Mouse (Mus musculus) forebrain, embryonic 11.5 days (tissue): ENCODE measurements at regions not wholly inside any gene's neighbourhood (a gene's known extent, or its start where the extent isn't known, plus 50 kb on each side); places are given as distances from the start of the nearest gene placed in this dataset.

Experiments used
- ATAC-seq: fragments of 200-750 bp; cut with Nextera tagmentation; replicated peaks from 2 replicates; pipeline ENCODE4 v1.8.0; 2017; ENCODE audit warnings: moderate TSS enrichment; ENCODE audit not compliant: low FRiP score
- DNase-seq: peaks from one replicate; pipeline ENCODE4 v3.0.0-alpha.2; 2017; ENCODE audit warnings: low spot score
- H3K27ac ChIP-seq: fragments of 300-500 bp; sonication (generic); 2 replicates; pipeline ENCODE4 v1.5.1; 2014; ENCODE audit warnings: low read depth, low read length
- H3K27me3 ChIP-seq: fragments of 300-500 bp; sonication (generic); 2 replicates; pipeline ENCODE4 v1.6.1; 2014; ENCODE audit warnings: mild to moderate bottlenecking, low read length, mixed read lengths; ENCODE audit not compliant: control insufficient read depth, insufficient read depth
- H3K36me3 ChIP-seq: fragments of 300-500 bp; sonication (generic); 2 replicates; pipeline ENCODE4 v1.6.1; 2014; ENCODE audit warnings: mild to moderate bottlenecking, low read length, moderate library complexity, mixed read lengths; ENCODE audit not compliant: control insufficient read depth, insufficient read depth
- H3K4me1 ChIP-seq: fragments of 300-500 bp; sonication (generic); replicated peaks from 2 replicates; pipeline ENCODE4 v1.6.1; 2014; ENCODE audit warnings: low read length, mixed read lengths; ENCODE audit not compliant: control insufficient read depth, insufficient read depth
- H3K4me2 ChIP-seq: fragments of 300-500 bp; sonication (generic); 2 replicates; pipeline ENCODE4 v1.6.1; 2014; ENCODE audit warnings: low read depth, mild to moderate bottlenecking, low read length, moderate library complexity, mixed read lengths; ENCODE audit not compliant: severe bottlenecking
- H3K4me3 ChIP-seq: fragments of 300-500 bp; sonication (generic); 2 replicates; pipeline ENCODE4 v1.5.1; 2014; ENCODE audit warnings: low read depth, low read length
- H3K9ac ChIP-seq: fragments of 300-500 bp; sonication (generic); 2 replicates; pipeline ENCODE4 v1.6.1; 2014; ENCODE audit warnings: low read length
- H3K9me3 ChIP-seq: fragments of 300-500 bp; sonication (generic); 2 replicates; pipeline ENCODE4 v1.6.1; 2016; ENCODE audit warnings: low read length, mixed read lengths; ENCODE audit not compliant: control insufficient read depth
- WGBS: fragments of 180-500 bp; shearing (Covaris S2); extraction: QIAGEN DNeasy Blood & Tissue Kit; methylation state at CpG from one replicate; pipeline ENCODE4 v1.1.7; 2014; 5-methylcytosine and 5-hydroxymethylcytosine counted together

DNA sequence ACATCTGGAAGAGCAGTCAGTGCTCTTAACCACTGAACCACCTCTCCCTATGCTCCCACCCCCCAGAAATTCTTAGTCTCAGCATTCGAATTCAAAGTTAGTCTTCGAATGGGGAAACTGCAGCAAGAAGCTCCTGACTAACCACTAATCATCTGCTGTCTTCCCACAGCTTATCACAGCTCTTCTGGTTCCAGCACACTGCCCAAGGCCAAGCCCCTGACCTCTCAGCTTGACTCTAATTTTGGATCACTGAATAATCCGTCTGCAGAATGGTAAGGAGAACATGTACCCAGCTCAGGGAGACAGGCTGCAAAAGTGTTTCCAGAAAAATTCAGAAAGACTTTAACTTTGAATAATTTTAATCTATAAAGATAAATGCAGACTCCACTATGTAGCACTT lies 325.8 kb upstream of the 2610001J05Rik start:
- H3K36me3 ChIP-seq, result no peaks in the 10 kb centered on the region
- WGBS, result 78% methylated on average over 3 of the region's 3 CpGs
- H3K9me3 ChIP-seq, result no peaks in the 10 kb centered on the region
- ATAC-seq, result no peak
- H3K4me3 ChIP-seq, result no peak overlapping the region
- H3K27me3 ChIP-seq, result no peaks in the 10 kb centered on the region
- no peak for DNase-seq
- no peaks in the 10 kb centered on the region for H3K4me1 ChIP-seq
- no peak overlapping the region for H3K9ac ChIP-seq
- H3K4me2 ChIP-seq, result no peak overlapping the region
- H3K27ac ChIP-seq, result no peak overlapping the region

DNA sequence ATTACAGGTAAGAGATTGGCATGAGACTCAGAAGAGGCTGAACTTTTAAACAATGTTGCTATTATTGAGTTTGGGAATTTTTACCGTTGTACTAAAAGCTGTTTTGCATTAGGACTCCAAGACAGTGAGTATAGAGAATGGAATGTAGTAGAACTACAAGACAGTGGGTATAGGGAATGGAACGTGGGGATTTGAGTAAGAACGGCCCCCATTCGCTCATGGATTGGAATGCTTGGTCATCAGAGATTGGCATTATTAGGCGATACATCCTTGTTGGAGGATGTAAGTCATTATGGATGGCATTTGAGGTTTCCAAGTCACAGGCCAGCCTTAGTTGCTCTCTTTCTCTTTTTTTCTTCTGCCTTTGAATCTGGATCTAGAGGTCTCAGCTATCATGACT lies 324.0 kb upstream of the 2610001J05Rik start:
- no peak overlapping the region for H3K27ac ChIP-seq
- no peaks in the 10 kb centered on the region for H3K36me3 ChIP-seq
- H3K4me1 ChIP-seq, result no peaks in the 10 kb centered on the region
- no peak overlapping the region for H3K4me3 ChIP-seq
- WGBS, result 84% methylated on average over 5 of the region's 5 CpGs
- H3K27me3 ChIP-seq, result no peaks in the 10 kb centered on the region
- H3K9ac ChIP-seq, result no peak overlapping the region
- no peaks in the 10 kb centered on the region for H3K9me3 ChIP-seq
- no peak overlapping the region for H3K4me2 ChIP-seq
- ATAC-seq (no peak), DNase-seq (no peak)

DNA sequence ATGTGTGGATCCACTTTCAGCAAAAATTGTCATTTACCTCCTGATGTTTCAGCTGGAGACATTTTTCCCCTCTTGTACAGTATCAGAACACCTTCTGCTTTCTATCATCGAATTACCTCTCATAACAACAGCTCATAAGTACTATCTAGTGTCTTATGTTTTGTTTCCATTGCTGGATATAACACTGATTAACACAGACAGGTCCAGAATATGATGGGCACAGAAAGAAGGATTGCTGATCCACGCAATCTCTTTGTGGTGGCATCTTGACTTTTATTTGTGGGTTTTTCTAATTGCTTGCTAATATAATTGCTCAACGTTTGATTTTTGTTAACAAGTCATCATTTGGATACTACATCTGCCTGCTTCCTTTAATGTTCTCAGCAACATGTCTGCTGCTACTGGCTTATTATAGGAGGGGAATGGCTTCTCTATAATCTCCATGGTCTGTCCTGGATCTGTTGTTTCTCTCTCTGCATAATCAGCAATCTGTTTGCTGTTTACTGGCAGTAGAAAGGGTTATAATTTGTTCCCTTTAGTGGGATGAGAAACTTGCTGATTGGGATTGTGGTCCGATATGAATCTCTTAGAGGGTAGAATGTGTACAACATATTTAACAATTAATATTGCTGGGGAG lies 320.2 kb upstream of the 2610001J05Rik start:
- no peaks in the 10 kb centered on the region for H3K9me3 ChIP-seq
- no peaks in the 10 kb centered on the region for H3K36me3 ChIP-seq
- ATAC-seq (no peak), DNase-seq (no peak)
- H3K27me3 ChIP-seq, result no peaks in the 10 kb centered on the region
- 83% methylated on average over 4 of the region's 4 CpGs for WGBS
- no peak overlapping the region for H3K9ac ChIP-seq
- no peak overlapping the region for H3K4me3 ChIP-seq
- H3K4me2 ChIP-seq, result no peak overlapping the region
- H3K27ac ChIP-seq, result no peak overlapping the region
- H3K4me1 ChIP-seq, result no peaks in the 10 kb centered on the region

DNA sequence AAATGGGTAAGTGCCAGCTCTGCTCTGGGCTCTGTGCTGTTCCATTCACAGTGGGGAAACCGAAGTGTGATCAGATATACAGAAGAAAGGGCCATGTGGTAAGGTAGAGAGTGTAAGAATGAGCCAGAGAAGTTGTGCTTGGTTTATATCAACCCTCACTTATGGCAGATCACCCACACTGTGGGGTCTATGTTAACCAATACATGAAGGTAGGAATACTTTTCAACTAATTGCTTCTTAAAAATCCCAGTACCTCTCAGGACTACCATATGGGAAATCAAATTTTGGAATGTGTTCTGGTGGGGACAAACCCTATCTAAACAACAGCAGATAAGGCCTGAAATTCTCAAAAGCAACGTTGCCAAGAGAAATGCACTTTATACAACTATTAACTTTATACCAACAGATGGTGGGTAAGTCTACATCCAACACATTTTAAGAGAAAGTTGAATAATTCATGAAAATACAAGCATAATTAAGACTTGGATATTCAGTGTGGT lies 314.7 kb upstream of the 2610001J05Rik start:
- no peak for DNase-seq
- H3K9me3 ChIP-seq, result no peaks in the 10 kb centered on the region
- no peak overlapping the region for H3K9ac ChIP-seq
- no peak for ATAC-seq
- H3K27ac ChIP-seq, result no peak overlapping the region
- H3K4me3 ChIP-seq, result no peak overlapping the region
- 80% methylated on average over 2 of the region's 2 CpGs for WGBS
- no peaks in the 10 kb centered on the region for H3K27me3 ChIP-seq
- no peaks in the 10 kb centered on the region for H3K4me1 ChIP-seq
- H3K36me3 ChIP-seq, result no peaks in the 10 kb centered on the region
- no peak overlapping the region for H3K4me2 ChIP-seq

DNA sequence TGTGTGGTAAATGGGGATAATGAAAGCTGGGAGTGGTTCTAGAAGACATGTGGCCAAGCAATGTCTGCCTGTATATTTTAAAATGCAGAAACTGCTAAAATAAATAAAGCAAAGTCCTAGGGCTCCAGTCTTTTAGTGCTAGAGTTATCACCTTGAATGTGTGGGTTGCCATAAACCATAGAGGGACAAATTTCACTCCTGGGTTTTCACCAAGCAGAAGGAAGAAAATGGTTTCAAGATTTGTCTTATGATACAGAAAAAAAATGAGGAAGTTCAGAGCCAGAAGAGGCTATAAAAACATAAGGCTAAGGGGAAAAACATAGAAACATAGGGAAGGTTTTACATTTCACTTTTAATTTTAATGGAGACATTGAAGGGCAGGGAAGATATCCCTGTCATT lies 276.1 kb upstream of the 2610001J05Rik start:
- ATAC-seq, result no peak
- H3K36me3 ChIP-seq, result no peaks in the 10 kb centered on the region
- no peaks in the 10 kb centered on the region for H3K4me1 ChIP-seq

DNA sequence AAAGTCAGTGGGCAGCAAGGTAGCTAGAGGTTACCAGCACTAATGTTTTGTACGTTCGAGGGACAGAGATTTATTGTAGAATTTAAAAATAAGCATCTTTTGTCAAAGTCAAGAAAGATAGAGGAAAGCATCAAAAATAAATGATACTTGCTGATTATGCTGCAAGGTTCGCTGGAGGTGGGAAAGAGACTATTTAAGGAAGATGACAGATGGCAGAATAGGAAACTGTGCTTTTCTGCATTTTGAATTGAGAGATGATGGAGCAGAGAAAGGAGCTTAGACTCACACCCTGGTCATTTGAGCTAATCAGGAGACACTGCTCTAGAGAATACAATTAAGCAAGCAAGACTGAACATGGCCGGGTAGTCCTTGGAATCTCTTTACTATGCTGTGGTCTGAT lies 275.1 kb upstream of the 2610001J05Rik start:
- Histone ChIP-seq H3K9me3 (no peaks in the 10 kb centered on the region), H3K9ac (no peak overlapping the region), H3K36me3 (no peaks in the 10 kb centered on the region), H3K4me1 (no peaks in the 10 kb centered on the region), H3K27me3 (no peaks in the 10 kb centered on the region), H3K27ac (no peak overlapping the region), H3K4me3 (no peak overlapping the region), H3K4me2 (no peak overlapping the region)
- WGBS, result 84% methylated on average over 4 of the region's 4 CpGs
- ATAC-seq (no peak), DNase-seq (no peak)

More for the DNA sequence above, 276.1 kb upstream of the 2610001J05Rik start:
- no peak for DNase-seq
- no peak overlapping the region for H3K4me3 ChIP-seq
- H3K27ac ChIP-seq, result no peak overlapping the region
- no peaks in the 10 kb centered on the region for H3K9me3 ChIP-seq
- no peak overlapping the region for H3K9ac ChIP-seq
- H3K27me3 ChIP-seq, result no peaks in the 10 kb centered on the region
- H3K4me2 ChIP-seq, result no peak overlapping the region

DNA sequence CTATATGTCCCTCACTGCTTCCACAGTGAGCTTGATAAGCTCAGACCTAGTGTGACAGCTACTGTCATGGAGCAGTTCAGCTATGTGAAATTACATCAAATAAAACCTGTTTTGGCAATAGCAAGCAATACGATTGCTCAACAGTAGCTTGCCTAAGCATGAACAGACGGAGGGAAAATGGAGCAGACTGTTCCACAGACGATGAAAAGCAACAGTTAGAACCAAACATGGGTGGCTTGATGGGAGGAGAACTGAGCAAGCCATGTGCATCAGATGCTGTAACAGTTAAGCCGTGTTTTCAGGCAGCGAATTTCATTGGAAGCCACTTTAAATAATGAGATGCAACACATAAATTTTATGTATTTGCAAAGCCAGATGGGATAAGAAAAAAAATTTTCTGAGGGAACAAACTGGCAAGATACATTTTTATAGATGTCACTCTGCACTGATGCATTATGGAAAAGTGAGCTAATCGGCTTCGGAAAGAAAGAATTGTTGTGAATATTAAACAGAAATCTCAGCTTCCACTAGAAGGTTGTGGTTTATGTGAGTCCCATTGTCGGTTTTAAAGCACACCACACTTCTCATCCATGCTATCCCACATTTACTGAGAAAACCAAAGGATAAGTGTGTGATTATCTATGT lies 270.9 kb upstream of the 2610001J05Rik start:
- no peaks in the 10 kb centered on the region for H3K36me3 ChIP-seq
- H3K4me3 ChIP-seq, result no peak overlapping the region
- H3K27ac ChIP-seq, result no peak overlapping the region
- no peak for DNase-seq
- no peaks in the 10 kb centered on the region for H3K27me3 ChIP-seq
- no peaks in the 10 kb centered on the region for H3K9me3 ChIP-seq
- no peak overlapping the region for H3K4me2 ChIP-seq
- 89% methylated on average over 8 of the region's 8 CpGs for whole genome bisulfite sequencing
- H3K4me1 ChIP-seq, result no peaks in the 10 kb centered on the region
- H3K9ac ChIP-seq, result no peak overlapping the region
- ATAC-seq, result no peak

DNA sequence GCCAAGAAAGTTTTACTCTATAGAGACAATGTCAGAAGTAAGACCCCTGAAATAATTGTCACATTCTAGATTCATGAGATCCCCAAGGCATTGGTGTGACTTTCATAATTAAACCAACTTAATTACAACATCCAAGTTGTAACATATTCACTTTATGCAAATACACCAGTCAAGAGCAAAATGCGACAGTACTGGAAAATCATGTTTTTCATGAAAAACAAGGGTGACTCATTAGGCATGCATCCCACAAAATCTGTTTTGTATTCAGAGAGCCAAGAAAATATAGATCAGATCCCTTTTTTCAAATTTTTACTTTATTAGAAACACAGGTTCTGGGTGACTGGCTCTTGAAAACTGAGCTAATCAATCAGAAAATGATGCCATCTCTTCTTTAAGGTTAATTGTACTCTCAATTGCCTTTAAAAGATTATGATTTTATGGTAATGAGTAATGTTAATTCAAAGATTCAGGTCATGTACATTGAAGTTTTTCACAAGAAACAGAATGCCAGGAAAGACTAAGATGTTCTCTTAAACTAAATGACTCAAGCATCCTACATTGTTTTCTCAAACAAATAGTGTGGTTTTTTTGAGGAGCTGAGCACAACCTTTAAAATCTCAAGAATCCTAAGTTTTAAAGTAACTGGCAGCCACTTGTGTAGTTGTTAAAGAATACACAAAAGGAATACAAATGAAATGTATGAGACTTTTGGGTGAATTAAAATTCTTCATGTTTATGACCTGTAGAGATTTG lies 259.2 kb upstream of the 2610001J05Rik start:
- no peak overlapping the region for H3K4me2 ChIP-seq
- no peak overlapping the region for H3K9ac ChIP-seq
- no peaks in the 10 kb centered on the region for H3K36me3 ChIP-seq
- no peak overlapping the region for H3K4me3 ChIP-seq
- no peak overlapping the region for H3K27ac ChIP-seq
- H3K27me3 ChIP-seq, result no peaks in the 10 kb centered on the region
- H3K4me1 ChIP-seq, result no peaks in the 10 kb centered on the region
- ATAC-seq (no peak), DNase-seq (no peak)
- WGBS, result 89% methylated on average over 1 of the region's 1 CpGs
- no peaks in the 10 kb centered on the region for H3K9me3 ChIP-seq
